Mouse (Mus musculus): Measurements from ENCODE around the gene Stard3nl.

DNA sequence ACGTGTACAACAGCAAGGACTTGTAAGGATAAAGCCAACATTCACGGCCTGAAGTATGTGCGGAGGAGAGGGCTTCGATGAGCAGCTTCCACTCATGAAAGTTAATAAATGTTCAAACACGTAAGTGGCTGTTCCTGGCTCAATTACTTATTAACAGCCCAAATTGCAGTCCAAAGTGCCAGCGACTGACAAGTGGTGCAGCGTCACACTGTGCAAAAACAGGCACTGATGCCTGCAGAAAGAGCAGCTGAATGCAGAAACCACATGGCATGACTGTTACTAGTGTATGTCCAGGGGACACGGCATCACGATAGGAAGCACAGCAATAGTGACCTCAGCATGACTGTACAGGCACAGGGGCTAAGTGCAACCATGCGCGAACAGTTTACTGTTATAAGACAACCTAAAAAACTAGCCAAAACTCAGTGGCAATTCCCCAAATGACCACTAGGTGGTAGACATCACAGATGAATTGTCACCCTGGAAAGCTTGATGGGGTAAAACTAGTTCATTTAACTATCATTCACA is 31.3 kb downstream of the Stard3nl start:
- TF ChIP-seq GATA1 (IDR thresholded peaks at IDR 0.05; ENCODE audit: borderline replicate concordance, low read length) (no peak), FLI1 (IDR thresholded peaks at IDR 0.05; ENCODE audit: low read length) (no peak)
